Mouse (Mus musculus) stomach, adult 2 months (tissue): ENCODE measurements around the gene Arsg. TPM values are rescaled to one million over a fixed set of nuclear protein-coding genes. Genes with fewer than 3 reads are reported as not detected.

Source experiments
- polyA plus RNA-seq: library from polyadenylated mRNA; depleted of rRNA; stranded (reverse); fragments of >200 nt; gene quantifications from 2 replicates; pipeline ENCODE4 v1.2.3, GENCODE M21; 2012; rRNA removed

The Arsg gene
- 0.75 and 0.98 TPM in 2 replicates for polyA plus RNA-seq

GRCm38 (mm10) chr11:109473171-109474085, at the start of gene Arsg, which contains the start of gene Slc16a6:
Gene Arsg (plus strand): TSS chr11:109473374.
Gene Slc16a6 (minus strand): TSS chr11:109473598.

GRCm38 (mm10) chr11:109425392-109426271, 47.5 kb upstream of the Arsg start, which contains the start of gene Amz2:
Gene Amz2 (plus strand): TSS chr11:109425946.

GRCm38 (mm10) chr11:109611303-109612149, 138.4 kb downstream of the Arsg start, which contains the start of gene Wipi1:
Gene Wipi1 (minus strand): TSS chr11:109611967.

Other genes starting within 250 kb of the Arsg start
- 0.79 and 0.95 TPM in 2 replicates for gene Rgs9, start 175.2 kb upstream of the Arsg start, polyA plus RNA-seq
- gene Gna13, start 110.5 kb upstream of the Arsg start, polyA plus RNA-seq = 11.3 and 16.5 TPM in 2 replicates
- gene 9930022D16Rik, start 59.5 kb upstream of the Arsg start, polyA plus RNA-seq = not detected in 2 replicates
- gene Amz2, start 47.4 kb upstream of the Arsg start, polyA plus RNA-seq = 5.4 and 7.3 TPM in 2 replicates
- 0.76 and 0.87 TPM in 2 replicates for gene Slc16a6, start 224 bp downstream of the Arsg start, polyA plus RNA-seq
- gene Wipi1, start 138.6 kb downstream of the Arsg start, polyA plus RNA-seq = 5.5 and 7.8 TPM in 2 replicates
- gene Prkar1a, start 176.0 kb downstream of the Arsg start, polyA plus RNA-seq = 32.3 and 37.1 TPM in 2 replicates
- 6.0 and 6.5 TPM in 2 replicates for gene Fam20a, start 248.9 kb downstream of the Arsg start, polyA plus RNA-seq